Mouse (Mus musculus): ENCODE data around the gene Tchp.

Gene Tchp

DNA sequence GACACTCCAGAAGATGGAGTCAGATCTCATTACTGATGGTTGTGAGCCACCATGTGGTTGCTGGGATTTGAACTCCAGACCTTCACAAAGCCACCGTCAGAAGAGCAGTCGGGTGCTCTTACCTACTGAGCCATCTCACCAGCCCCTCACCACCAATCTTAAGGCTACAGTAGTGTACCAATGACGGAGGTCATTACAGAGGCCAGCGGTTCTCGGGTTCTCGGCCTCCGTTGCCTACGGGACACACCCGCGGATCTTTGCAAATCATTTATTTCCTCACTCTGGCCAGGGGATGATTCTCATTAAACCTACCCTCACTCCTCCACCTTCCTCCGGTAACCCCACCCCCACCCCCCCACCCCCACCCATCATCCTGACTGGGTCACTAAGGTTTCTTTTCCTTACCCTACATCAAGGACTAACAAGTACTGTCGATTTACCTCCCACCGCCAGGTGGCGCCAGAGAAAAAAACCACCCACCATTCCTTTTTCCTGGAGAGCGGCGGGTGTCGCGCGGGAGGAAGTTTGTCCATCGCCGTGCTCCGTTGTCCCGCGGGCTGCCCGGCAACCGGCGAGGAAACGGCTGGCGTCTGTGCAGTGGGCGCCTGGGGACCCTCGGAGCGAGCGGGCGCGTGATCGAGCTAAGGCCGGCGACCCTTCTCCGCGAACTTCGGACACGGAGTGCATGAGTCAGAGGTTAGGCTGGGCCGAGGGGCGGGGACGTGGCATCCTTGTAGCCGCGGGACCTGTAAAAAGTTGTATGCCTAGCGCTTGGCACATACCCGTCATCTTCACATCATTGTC lies at the start of gene Tchp:
Tchp (plus strand) TSS at position 496 of the 804 bp plus-strand sequence.
- ChIA-PET CTCF (interaction anchor here in 1 of 4 experiments (2.0 kb wide), 1 partner anchor 195 kb away, joined by 4 read pairs; no protein-coding TSS in a partner anchor), POLR2A (interaction anchor here in 3 of 4 experiments (0.7 to 4.7 kb wide), 4 partner anchors 8 to 603 kb away, joined by 3 to 18 read pairs (median 6); no protein-coding TSS in a partner anchor)

DNA sequence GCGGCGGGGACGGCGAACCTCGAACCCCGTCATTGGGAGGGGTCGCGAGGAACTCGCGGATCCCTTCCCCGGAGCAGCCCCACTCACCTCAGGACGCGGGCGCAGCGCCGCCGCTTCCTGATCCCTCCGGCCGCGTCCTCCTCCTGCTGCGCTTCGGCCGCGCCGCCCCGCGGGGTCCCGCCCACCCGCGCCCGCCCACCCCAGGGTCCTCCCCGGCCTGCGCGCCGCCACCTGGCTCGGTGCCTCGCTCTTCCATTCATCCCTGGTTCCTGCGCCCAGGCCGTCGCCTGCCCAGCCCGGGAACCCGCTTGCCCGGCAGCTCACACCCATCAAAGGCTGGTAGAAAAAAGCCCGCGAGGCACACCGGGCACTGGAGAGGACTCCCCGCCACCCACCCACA lies 49.3 kb upstream of the Tchp start, which contains the start of gene Trpv4:
Trpv4 (minus strand) TSS at position 167 of the 400 bp plus-strand sequence.
- CTCF ChIA-PET, result interaction anchor here (0.6 to 3.7 kb wide), 10 partner anchors 8 to 321 kb away, joined by 3 to 14 read pairs (median 4); no protein-coding TSS in a partner anchor
- POLR2A ChIA-PET, result interaction anchor here in 3 of 4 experiments (0.9 to 1.9 kb wide), 8 partner anchors 9 to 115 kb away, joined by 3 to 7 read pairs (median 3); no protein-coding TSS in a partner anchor

DNA sequence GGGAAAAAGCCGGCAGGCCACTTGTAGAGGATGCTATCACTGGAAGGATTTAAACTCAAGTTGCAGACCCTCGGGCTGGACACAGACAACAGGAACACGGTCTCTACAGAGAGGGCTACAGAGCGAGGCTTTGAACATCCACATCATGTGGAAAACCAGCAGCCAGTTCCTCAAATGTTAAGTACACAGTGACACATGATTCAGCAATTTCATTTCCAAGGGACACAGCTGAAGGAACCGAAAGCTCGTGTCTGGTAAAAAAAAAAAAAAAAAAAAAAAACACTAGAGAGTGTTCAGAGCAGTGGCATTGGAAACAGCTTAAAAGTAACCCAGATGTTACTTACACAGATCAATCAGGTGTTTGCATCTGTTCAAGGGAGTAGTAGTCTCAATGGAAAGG lies 46.5 kb upstream of the Tchp start:
- ChIA-PET CTCF (interaction anchor here (0.5 to 2.4 kb wide), 15 partner anchors 10 to 1491 kb away, joined by 3 to 10 read pairs (median 4); partner anchors contain the start of gene Cabp1 (in 1 of the 4)), POLR2A (interaction anchor here (0.6 to 2.2 kb wide), 7 partner anchors 9 to 806 kb away, joined by 3 to 6 read pairs (median 4); no protein-coding TSS in a partner anchor)

DNA sequence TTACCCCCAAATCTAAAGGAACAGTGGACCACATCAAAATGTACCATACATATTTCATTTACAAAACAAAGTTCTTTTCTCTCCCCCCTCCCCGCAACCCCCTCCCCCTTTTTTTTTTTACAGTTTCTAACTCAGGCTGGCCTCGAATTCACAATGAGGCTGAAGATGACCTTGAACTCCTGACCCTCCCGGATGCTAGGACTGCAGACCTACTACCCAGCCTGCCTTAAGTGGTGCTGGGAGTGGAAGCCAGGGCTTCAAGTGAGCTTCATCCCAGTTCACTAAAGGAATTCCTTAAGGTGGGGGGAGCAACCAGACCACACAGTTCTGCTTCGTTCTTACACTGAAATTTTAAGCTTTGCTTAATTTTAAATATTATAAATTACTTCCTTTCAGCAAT lies 43.4 kb upstream of the Tchp start:
- ChIA-PET CTCF (interaction anchor here in 2 of 4 experiments (0.6 to 2.1 kb wide), 10 partner anchors 12 to 533 kb away, joined by 3 to 7 read pairs (median 4); no protein-coding TSS in a partner anchor), POLR2A (interaction anchor here (0.6 to 2.8 kb wide), 17 partner anchors 10 to 244 kb away, joined by 3 to 7 read pairs (median 4); partner anchors contain the start of gene Gltp (in 1 of the 4))

DNA sequence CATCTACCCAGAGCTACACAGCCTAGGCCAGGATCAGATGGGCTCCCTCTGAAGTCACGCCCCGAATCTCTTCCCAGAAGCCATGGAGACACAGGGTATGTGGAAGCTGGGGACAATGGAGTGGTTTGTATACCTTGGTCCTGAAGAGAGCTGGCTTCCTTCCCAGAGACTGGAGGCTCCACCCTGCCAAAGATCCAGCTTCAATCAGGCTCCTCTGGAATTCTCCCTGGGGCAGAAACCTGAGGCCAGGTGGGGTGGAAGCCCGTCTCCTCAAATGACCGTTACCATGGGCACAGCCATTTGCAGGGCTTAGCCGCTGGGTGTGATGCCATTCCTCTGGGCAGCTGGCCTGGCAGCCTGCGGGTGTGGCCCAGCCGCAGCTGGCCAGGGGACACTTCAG lies 42.8 kb upstream of the Tchp start:
- ChIA-PET POLR2A (interaction anchor here in 3 of 4 experiments (0.6 to 2.8 kb wide), 14 partner anchors 11 to 202 kb away, joined by 3 to 7 read pairs (median 4); partner anchors contain the start of gene Gltp (in 1 of the 3)), CTCF (interaction anchor here (0.6 to 2.1 kb wide), 12 partner anchors 12 to 759 kb away, joined by 3 to 9 read pairs (median 4); no protein-coding TSS in a partner anchor)

DNA sequence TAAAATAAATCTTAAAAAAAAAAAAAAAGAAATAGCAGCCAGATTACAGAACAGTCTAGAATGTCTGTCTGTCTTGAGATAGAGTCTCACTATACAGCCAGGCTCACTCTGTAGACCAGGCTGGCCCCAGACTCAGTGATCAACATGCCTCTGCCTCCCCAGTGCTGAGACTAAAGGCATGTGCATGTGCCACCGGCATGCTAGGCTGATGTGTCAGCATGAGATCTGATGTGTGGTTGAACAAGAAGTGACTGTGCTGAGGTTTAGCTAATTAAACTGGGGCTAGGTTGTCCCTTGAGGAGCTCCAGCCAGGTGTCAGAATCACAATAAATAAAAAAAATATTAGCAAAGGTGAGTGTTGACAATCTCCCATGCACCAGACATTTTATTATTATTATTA lies 40.9 kb upstream of the Tchp start:
- POLR2A ChIA-PET, result interaction anchor here in 2 of 4 experiments (0.6 to 2.8 kb wide), 7 partner anchors 11 to 470 kb away, joined by 3 to 7 read pairs (median 3); no protein-coding TSS in a partner anchor
- CTCF ChIA-PET, result interaction anchor here in 3 of 4 experiments (0.6 to 2.2 kb wide), 8 partner anchors 8 to 310 kb away, joined by 3 to 16 read pairs (median 7); no protein-coding TSS in a partner anchor

DNA sequence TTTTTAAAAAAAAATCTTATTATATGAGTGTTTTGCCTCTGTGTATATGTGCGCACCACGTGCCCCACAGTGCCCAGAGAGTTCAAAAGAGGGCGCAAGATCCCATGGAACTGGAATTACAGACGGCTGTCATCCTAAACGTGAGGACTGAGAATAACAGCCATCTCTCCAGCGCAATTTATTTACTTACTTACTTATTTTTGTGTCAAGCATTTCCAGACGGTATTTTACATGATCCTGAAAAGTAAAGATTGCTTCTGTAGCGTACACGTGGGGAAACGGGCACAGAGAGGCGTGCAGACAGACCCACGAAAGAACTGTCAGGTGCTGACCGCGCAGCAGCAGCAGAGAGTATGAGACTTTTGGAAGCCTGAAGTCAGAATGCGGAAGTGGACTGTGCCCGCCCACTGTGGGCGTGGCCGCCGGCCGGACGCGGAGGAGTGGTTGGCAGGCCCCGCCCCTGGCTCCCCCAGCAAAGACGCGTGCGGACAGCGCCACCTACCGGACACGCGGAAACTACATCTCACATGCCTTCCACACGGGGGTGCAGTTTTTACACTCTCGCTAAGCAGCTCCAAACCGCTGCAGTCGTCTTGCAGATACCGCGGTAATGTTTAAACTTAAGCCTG lies 40.2 kb upstream of the Tchp start:
- CTCF ChIA-PET, result interaction anchor here (0.5 to 2.2 kb wide), 58 partner anchors 8 to 619 kb away, joined by 3 to 19 read pairs (median 4); partner anchors contain the start of genes Gltp (in 3 of the 4), Trpv4 (in 1 of the 4) and Unc119b (in 1 of the 4)

DNA sequence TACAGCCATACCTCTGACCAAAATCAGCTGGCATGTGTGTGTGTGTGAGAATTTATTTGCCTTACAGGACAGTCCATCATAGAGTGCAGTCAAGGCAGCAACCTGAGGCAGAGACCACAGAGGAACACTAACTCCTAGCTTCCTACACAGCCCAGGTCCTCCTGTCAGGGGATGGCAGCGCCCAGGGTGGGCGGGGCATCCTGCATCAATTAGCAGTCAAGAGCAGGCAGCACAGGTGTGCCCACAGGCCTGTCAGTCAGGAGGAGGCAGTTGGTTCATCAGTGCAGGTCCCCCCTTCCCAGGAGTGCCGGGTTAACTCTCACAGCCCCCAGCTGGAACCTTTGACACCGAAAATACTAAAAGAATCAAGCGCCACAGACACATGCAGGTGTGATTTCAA lies 38.5 kb upstream of the Tchp start:
- ChIA-PET CTCF (interaction anchor here in 2 of 4 experiments (0.5 to 2.1 kb wide), 6 partner anchors 29 to 1354 kb away, joined by 3 to 19 read pairs (median 6); no protein-coding TSS in a partner anchor), POLR2A (interaction anchor here in 2 of 4 experiments (0.6 to 1.5 kb wide), 8 partner anchors 10 to 148 kb away, joined by 3 to 11 read pairs (median 4); partner anchors contain the start of genes Gltp (in 1 of the 2) and Trpv4 (in 1 of the 2))

More for the DNA sequence above, 40.2 kb upstream of the Tchp start:
- POLR2A ChIA-PET, result interaction anchor here in 2 of 4 experiments (0.6 to 1.3 kb wide), 9 partner anchors 10 to 159 kb away, joined by 3 to 7 read pairs (median 3); partner anchors contain the start of genes Gltp (in 2 of the 2), Git2 (in 1 of the 2) and Trpv4 (in 1 of the 2)

DNA sequence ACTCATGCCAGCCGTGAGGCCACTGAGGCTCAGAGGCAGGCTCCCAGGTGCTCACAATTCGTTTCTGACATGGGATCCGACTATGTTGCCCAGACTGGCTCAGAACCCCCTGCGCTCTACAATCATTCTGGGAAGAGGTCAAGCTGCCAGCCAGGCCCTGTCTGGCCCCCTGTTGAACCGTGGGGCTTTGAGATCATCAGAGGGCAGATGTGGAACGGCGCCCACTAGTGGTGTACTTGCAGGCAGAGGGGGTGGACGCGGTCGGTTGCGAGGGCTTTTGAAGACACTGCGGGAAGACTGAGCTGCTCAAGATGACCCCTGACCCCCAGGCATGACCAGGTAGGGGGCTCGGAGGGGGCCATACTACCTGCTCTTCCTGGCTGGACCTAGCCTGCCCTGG lies 34.4 kb upstream of the Tchp start:
- POLR2A ChIA-PET, result interaction anchor here in 2 of 4 experiments (0.7 to 1.1 kb wide), 2 partner anchors 18 to 763 kb away, joined by 3 read pairs; no protein-coding TSS in a partner anchor
- CTCF ChIA-PET, result interaction anchor here (0.6 to 1.2 kb wide), 6 partner anchors 12 to 680 kb away, joined by 3 to 5 read pairs (median 4); partner anchors contain the start of gene Gltp (in 1 of the 4)

DNA sequence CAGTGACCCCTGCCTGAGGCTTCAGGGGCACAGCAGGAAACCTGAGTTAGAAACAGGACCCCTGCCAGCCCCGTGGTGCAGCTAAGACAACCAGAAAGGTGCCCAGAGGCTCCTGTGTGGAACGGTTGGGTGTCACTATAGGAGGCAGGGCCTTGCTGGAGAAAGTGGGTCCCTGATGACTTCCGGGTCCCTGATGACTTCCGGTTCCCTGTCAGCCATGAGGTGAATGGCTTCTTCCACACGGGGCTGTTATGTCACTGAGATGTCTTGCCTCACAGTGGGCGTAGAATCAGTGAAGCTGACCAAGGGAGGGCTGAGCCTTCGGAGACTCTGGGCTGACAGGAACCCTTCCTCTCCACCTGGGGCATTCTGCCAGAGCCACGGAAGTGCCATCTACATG lies 33.0 kb upstream of the Tchp start:
- ChIA-PET CTCF (interaction anchor here in 2 of 4 experiments (0.8 to 2.1 kb wide), 5 partner anchors 8 to 152 kb away, joined by 3 to 8 read pairs (median 4); partner anchors contain the start of genes Gltp (in 1 of the 2) and Trpv4 (in 1 of the 2)), POLR2A (interaction anchor here in 3 of 4 experiments (0.6 to 1.5 kb wide), 7 partner anchors 9 to 55 kb away, joined by 3 to 7 read pairs (median 4); partner anchors contain the start of gene Gltp (in 1 of the 3))

DNA sequence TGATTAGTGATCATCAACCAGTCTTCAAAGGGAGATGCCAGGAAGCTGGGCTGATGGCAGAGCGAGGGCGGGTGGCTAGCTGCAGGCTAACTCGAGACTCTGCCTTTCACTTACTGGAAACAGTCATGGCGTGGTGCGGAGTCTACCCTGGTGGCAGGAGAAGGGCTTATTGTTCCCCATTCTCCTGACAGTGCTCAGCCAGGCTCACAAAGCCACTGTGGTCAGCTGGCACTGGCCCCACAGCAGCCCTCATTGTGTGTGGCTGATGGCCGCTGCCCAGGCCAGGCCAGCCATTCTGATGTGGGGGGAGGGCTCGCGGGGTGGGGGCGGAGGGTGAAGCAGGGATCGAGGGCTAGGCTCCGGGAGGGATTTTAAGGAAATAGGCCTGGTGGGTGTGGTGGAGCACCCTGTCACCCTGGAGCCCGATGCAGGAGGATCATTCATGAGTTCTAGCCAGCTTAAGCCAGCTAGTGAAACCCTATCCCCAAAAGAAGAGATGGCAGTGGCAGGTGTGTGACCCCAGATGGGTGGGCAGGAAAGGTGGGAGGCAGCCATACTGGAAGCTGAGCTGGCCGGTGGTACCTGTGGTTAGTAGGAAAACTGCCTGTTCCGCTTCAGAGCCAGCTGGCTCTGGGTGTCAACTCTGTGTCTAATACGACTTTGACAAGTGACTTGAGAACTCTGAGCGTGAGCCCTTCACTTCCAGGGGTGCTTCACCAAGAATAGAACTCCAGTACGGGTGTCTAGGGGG lies 27.5 kb upstream of the Tchp start:
- POLR2A ChIA-PET, result interaction anchor here in 2 of 4 experiments (0.8 to 3.0 kb wide), 9 partner anchors 8 to 45 kb away, joined by 3 to 15 read pairs (median 4); partner anchors contain the start of gene Gltp (in 1 of the 2)

DNA sequence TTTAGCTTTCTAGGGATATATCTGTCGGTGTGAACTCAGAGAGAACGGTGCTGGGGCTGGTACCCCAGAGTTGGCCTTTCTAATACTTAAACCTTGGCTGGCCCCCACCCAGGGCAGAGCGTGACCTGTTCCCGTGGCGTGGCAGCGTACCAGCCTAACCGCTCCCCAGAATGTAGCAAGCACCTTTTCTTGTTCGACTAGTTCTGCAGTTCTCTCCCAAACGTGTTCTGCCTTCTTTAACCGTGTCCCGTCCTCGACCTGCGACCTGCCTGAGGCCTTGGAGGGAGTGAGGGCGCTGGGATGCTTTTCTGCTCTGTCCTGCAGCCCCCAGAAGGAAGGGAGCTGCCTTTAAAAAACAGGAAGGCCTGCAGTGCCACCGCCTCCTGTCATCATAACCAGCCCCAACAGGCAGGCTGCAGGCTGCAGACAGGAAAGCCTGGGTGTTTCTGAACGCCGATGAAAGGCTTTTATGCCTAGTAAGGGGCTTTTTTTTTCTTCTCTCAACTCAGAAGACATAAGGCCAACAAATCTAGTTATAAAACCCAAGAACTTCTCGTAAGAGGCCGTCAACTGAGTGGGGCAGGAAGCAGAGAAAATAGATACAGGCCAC lies 26.8 kb upstream of the Tchp start:
- ChIA-PET POLR2A (interaction anchor here in 2 of 4 experiments (1.0 to 3.0 kb wide), 7 partner anchors 9 to 30 kb away, joined by 3 to 15 read pairs (median 4); partner anchors contain the start of gene Gltp (in 1 of the 2)), CTCF (interaction anchor here in 2 of 4 experiments (0.9 to 1.7 kb wide), 2 partner anchors 10 to 13 kb away, joined by 3 to 10 read pairs; partner anchors contain the start of gene Gltp (in 1 of the 2))

More for the DNA sequence above, 27.5 kb upstream of the Tchp start:
- CTCF ChIA-PET, result interaction anchor here in 2 of 4 experiments (0.5 to 1.7 kb wide), 4 partner anchors 10 to 82 kb away, joined by 3 to 10 read pairs (median 4); partner anchors contain the start of gene Gltp (in 1 of the 2)

DNA sequence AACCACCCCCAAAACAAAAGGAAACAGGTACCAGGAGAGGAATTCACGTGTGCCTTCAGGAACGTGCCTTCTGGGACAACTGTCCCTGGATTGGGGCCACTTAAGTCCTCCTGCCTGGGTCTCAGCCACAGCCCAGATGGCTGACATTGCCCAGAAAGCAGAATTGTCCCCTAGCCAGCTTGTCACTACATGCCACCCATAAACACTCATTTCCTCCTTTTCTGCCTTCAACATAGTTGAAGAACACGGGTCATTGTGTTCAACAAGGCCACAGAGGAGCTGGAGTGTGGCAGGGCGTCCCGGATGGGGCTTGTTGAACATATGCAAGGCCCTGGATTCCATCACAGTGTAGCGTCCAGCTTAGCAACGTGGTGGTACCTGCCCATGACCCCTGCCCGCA lies 25.8 kb upstream of the Tchp start:
- ChIA-PET POLR2A (interaction anchor here in 2 of 4 experiments (1.2 to 3.0 kb wide), 3 partner anchors 14 to 17 kb away, joined by 4 to 15 read pairs (median 8); no protein-coding TSS in a partner anchor), CTCF (interaction anchor here in 1 of 4 experiments (1.0 to 1.8 kb wide), 2 partner anchors 9 to 14 kb away, joined by 3 to 5 read pairs; partner anchors contain the start of gene Gltp)

DNA sequence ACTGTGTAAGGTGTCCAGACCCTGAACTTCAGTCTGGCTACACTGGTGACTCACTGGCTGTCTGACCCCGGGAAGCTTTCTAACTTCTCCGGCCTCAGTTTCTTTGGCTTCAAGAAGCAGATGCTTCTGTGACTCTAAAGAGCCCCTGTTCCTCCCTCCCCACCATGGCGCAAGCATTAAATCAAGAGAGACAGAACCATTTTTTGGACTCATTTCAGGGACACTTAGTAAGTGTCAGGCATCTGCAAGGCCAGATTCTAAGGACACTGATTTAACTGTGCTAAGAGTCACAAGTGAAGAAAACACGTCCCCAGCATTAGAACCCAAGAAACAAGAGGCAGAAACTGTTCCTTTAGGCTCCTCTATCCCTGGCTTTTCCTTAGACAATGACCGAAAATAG lies 21.6 kb upstream of the Tchp start:
- ChIA-PET CTCF (no interaction called here), POLR2A (no interaction called here)

DNA sequence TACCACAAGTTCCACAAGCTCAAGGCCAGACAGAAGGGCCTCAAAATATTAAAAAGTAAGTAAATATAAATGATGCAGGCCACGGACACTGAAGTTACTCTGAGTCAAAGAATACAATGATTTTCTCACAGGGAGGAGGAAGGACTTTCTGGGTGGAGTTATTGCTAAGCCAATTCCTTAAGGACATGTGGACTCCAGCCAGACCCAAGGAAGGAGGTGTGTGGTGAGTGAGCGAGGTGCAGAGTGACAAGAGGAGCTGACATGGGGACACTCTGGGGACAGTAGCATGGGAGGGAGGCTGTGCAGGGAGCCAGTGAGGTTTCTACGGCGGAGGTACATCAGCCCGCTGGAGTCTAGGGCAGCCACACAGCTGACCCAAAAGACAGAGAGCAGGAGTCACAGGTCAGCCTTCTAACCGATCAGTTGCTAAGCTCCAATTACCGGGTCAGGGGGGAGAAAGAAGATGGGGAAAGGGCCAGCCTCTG lies 20.8 kb upstream of the Tchp start:
- CTCF ChIA-PET, result interaction anchor here in 1 of 4 experiments (0.5 to 1.0 kb wide), 2 partner anchors 19 to 239 kb away, joined by 3 to 4 read pairs; no protein-coding TSS in a partner anchor
- POLR2A ChIA-PET, result interaction anchor here in 1 of 4 experiments (0.8 kb wide), 1 partner anchor 247 kb away, joined by 3 read pairs; no protein-coding TSS in a partner anchor

DNA sequence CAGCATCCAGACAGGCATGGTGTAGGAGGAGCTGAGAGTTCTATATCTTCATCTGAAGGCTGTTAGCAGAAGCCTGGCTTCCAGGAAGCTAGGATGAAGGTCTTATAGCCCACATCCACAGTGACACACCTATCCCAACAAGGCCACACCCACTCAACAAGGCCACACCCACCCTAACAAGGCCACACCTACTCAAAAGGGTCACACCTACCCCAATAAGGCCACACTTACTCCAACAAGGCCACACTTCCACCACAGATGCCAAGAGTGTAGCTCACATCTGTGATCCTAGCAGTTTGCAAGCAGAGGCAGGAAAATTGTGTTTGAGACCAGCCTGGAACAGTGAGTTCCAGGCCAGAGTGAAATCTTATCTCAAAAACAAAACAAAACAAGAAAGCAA lies 19.7 kb upstream of the Tchp start:
- CTCF ChIA-PET, result interaction anchor here in 3 of 4 experiments (0.6 to 1.1 kb wide), 3 partner anchors 48 to 136 kb away, joined by 3 to 9 read pairs (median 3); no protein-coding TSS in a partner anchor

More for the DNA sequence above, 19.7 kb upstream of the Tchp start:
- POLR2A ChIA-PET, result interaction anchor here in 2 of 4 experiments (0.7 to 1.4 kb wide), 6 partner anchors 8 to 18 kb away, joined by 3 to 11 read pairs (median 4); no protein-coding TSS in a partner anchor
